Mouse (Mus musculus): ENCODE measurements around the gene Mpzl3. TPM values are rescaled to one million over a fixed set of nuclear protein-coding genes. Genes with fewer than 3 reads are reported as not detected.

The Mpzl3 gene
- polyA plus RNA-seq, 1 experiment: 3.1 TPM

DNA sequence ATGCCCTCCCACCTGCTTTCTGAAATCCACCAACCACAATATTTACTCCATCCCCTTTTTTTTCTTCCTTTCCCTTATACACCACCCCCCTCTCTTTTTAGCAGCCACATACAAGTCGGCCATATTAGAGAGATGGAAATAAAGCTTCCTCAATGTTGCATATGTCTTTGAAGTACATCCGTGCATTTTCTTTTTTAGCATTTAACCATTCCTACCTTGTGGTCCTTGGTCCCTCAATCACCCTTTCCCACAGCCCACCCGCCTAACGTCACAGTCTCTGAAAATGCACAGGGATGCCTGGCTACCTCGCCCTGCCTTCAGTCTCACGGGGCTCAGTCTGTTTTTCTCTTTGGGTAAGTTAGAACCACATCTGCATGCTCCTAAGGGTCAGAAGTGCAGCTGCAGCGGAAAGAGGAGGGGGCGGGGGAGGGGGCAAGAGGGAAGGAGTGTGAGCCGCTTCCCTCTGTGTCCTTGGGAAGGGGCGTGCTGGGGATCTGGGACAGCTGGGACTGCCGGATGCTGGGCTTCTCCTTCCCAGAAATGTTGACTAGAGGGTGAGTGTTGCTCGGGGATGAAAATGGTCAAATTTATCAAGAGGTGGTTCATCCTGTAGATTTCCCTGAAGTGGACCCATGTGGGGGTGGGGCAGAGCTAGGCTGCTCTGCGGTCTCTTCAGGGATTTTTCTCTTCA lies 62.9 kb downstream of the Mpzl3 start, which contains the start of gene Scn2b:
Gene Scn2b, plus strand, starts transcription at position 42 of the 691 bp plus-strand sequence.
- Histone ChIP-seq H3K27ac (ENCODE audit: insufficient read depth, low read length) (peak within 1 kb of the TSS; percentile 89), H3K4me1 (ENCODE audit: control insufficient read depth, insufficient read depth, low read length) (peaks cover 12% of the 10 kb centered on the region), H3K4me3 (ENCODE audit: insufficient read depth, low read length) (peak within 1 kb of the TSS; percentile 99)
- TF ChIP-seq CTCF (IDR thresholded peaks at IDR 0.05; ENCODE audit: extremely low read depth, insufficient read depth, low read length) (no peak), POLR2A (IDR thresholded peaks at IDR 0.05; ENCODE audit: extremely low read depth, insufficient read depth, low read length) (no peak)

DNA sequence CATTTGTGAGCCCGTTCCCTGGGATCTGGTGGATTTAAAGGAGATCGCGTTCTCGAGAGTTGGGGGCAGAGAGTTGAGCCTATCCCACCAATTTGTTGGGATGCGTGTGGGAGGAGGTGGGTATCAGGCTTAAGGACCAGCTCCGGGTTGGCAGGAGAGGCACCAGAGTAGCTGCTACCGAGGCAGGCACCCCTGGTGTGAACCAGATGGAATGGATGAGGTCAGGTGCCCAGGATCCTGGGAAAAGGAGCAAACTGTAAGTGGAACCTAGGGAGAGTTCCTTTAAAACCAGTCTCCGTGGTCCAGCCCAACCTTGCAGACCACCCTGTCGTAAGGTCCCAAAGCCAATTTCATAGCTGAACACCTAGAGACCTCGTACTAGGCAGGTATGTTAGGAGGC lies 63.6 kb downstream of the Mpzl3 start:
- H3K27ac ChIP-seq (ENCODE audit: insufficient read depth, low read length): peak overlapping the region; percentile 7; the same call in 1 of the 2 replicates
- peak; percentile 27; the same call in 1 of the 2 replicates for TF ChIP-seq POLR2A (IDR thresholded peaks at IDR 0.05; ENCODE audit: extremely low read depth, insufficient read depth, low read length)
- no peak for TF ChIP-seq CTCF (IDR thresholded peaks at IDR 0.05; ENCODE audit: extremely low read depth, insufficient read depth, low read length)
- peaks cover 14% of the 10 kb centered on the region for H3K4me1 ChIP-seq (ENCODE audit: control insufficient read depth, insufficient read depth, low read length)
- H3K4me3 ChIP-seq (ENCODE audit: insufficient read depth, low read length): peak overlapping the region; percentile 99

DNA sequence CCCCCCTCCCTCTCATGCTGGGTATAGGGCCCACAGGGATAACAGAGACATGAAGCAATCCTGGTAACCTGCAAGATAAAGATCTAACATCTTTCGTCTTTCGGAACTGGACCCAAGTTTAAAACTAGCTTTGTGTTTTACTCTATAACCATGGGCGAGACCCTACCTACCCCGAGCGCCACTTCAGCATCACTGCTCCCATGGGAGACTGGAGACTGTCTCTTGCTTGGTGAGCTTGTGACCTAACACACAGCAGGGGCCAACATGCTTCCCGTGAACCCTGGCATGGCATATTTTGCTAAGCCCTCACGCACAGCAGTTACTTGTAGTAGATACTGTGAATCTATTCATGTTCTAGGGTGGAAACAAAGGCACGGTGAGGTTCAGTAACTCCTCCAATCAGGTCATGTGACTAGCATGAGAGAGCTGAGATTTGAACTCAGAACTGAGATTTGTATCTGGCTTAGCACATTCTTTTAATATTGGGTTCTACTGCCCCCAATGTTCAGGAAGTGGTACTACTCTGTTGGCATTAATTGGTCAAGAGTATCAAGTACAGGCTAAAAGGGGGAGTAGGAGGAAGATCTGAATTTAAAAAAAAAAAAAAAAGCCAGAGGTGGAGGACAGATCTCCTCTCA lies 64.4 kb downstream of the Mpzl3 start:
- Histone ChIP-seq H3K27ac (ENCODE audit: insufficient read depth, low read length) (no peak overlapping the region), H3K4me3 (ENCODE audit: insufficient read depth, low read length) (peak overlapping the region; percentile 99; the same call in 1 of the 2 replicates), H3K4me1 (ENCODE audit: control insufficient read depth, insufficient read depth, low read length) (peaks cover 14% of the 10 kb centered on the region)
- TF ChIP-seq CTCF (IDR thresholded peaks at IDR 0.05; ENCODE audit: extremely low read depth, insufficient read depth, low read length): no peak
- TF ChIP-seq POLR2A (IDR thresholded peaks at IDR 0.05; ENCODE audit: extremely low read depth, insufficient read depth, low read length): no peak

DNA sequence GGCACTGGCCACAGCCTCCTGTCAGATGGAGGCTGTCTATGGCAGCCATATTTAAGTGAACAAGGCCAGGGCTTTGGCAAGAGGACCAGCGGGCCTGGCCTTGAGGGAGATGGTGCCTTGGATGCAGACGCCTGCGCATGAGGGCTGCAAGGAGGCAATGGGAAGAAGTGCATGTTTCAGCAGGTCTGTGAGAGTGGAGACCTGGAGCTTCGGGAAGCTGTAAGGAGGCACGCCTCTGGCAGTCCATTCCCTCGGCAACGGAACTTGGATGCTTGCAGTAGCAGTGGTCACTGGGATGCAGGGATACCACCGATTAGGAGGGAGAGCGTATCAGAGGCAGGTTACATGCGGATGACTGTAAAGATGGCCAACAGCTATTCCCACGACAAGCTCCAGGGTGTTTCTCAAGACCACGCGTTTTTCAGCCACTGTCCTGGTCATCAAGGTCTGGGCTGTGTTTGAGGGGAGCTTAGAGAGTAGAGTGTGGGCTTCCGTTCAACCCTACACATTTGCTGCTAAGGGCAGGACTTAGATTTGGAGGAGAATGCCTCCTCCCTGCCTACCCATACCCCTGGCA lies 65.1 kb downstream of the Mpzl3 start:
- H3K27ac ChIP-seq (ENCODE audit: insufficient read depth, low read length): 0 out of 2 replicates have a peak overlapping the region, but pooled peaks have one; percentile 15
- H3K4me1 ChIP-seq (ENCODE audit: control insufficient read depth, insufficient read depth, low read length): peaks cover 14% of the 10 kb centered on the region
- TF ChIP-seq CTCF (IDR thresholded peaks at IDR 0.05; ENCODE audit: extremely low read depth, insufficient read depth, low read length) (no peak), POLR2A (IDR thresholded peaks at IDR 0.05; ENCODE audit: extremely low read depth, insufficient read depth, low read length) (no peak)
- H3K4me3 ChIP-seq (ENCODE audit: insufficient read depth, low read length): peak overlapping the region; percentile 23

DNA sequence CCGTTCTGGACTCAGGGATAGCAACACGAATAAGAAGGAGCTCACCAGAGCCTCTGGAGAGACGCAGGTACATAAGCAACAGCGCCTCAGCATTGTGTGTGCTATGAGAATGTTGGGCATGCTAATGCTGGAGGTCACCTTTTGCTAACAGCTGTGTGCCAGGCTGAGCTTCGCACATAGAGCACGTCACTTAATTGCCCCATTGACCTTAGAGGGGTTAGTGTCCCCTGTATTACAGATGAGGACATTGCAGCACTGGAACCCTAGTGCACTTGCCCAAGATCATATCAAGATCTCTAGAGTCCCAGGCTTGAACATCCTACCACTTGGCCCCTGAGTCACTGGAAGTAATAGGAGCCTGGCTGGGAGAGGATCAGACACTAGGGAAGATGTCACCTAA lies 65.6 kb downstream of the Mpzl3 start:
- Histone ChIP-seq H3K27ac (ENCODE audit: insufficient read depth, low read length) (peak overlapping the region; percentile 15), H3K4me1 (ENCODE audit: control insufficient read depth, insufficient read depth, low read length) (peaks cover 14% of the 10 kb centered on the region), H3K4me3 (ENCODE audit: insufficient read depth, low read length) (peak overlapping the region; percentile 23; the same call in 1 of the 2 replicates)
- TF ChIP-seq CTCF (IDR thresholded peaks at IDR 0.05; ENCODE audit: extremely low read depth, insufficient read depth, low read length) (no peak), POLR2A (IDR thresholded peaks at IDR 0.05; ENCODE audit: extremely low read depth, insufficient read depth, low read length) (no peak)

DNA sequence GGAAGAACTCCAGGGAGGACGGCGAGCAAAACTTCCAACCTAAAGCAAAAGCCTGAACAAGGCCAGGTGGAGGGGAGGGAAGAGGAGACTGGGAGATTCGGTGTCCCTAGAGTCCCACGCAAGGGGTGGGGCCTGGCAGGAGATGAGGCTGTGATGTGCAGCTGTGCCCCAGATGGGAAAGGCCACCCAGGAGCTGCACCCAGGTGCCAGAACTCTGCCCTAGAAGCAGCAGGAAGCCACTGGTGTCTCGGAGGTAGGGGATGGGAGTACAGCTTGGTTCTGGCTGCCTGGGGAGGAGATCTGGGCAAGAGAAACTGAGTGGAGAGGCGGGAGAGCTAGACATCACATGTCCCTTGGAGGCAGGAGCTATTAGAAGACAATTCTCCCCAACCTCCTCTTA lies 66.0 kb downstream of the Mpzl3 start:
- peak; percentile 58 for TF ChIP-seq POLR2A (IDR thresholded peaks at IDR 0.05; ENCODE audit: extremely low read depth, insufficient read depth, low read length)
- TF ChIP-seq CTCF (IDR thresholded peaks at IDR 0.05; ENCODE audit: extremely low read depth, insufficient read depth, low read length): no peak
- peaks cover 14% of the 10 kb centered on the region for H3K4me1 ChIP-seq (ENCODE audit: control insufficient read depth, insufficient read depth, low read length)
- peak overlapping the region; percentile 23; the same call in 1 of the 2 replicates for H3K4me3 ChIP-seq (ENCODE audit: insufficient read depth, low read length)
- H3K27ac ChIP-seq (ENCODE audit: insufficient read depth, low read length): peak overlapping the region; percentile 15; the same call in 1 of the 2 replicates

DNA sequence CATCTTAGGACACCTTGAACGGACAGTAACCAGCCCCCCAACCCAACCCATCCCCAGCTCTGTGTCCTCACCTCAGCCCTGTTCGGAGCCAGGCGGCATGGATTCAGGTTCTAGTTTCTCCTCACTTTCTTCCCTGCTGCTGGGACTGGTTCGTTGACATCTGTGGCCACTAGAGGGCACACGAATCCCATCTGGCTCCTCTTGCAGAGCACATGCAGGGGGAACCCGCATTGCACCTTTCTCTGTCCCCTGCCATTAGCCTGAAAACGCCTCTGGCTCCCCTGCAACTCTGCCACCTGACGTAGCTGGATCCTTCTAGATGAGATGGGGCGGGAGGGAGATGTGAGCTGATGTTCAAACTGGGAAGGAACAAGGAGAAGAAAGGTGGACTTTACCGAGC lies 66.8 kb downstream of the Mpzl3 start:
- Histone ChIP-seq H3K4me3 (ENCODE audit: insufficient read depth, low read length) (peak overlapping the region; percentile 22), H3K27ac (ENCODE audit: insufficient read depth, low read length) (no peak overlapping the region), H3K4me1 (ENCODE audit: control insufficient read depth, insufficient read depth, low read length) (peaks cover 14% of the 10 kb centered on the region)
- TF ChIP-seq POLR2A (IDR thresholded peaks at IDR 0.05; ENCODE audit: extremely low read depth, insufficient read depth, low read length): peak; percentile 3; the same call in 1 of the 2 replicates
- peak; percentile 92 for TF ChIP-seq CTCF (IDR thresholded peaks at IDR 0.05; ENCODE audit: extremely low read depth, insufficient read depth, low read length)

DNA sequence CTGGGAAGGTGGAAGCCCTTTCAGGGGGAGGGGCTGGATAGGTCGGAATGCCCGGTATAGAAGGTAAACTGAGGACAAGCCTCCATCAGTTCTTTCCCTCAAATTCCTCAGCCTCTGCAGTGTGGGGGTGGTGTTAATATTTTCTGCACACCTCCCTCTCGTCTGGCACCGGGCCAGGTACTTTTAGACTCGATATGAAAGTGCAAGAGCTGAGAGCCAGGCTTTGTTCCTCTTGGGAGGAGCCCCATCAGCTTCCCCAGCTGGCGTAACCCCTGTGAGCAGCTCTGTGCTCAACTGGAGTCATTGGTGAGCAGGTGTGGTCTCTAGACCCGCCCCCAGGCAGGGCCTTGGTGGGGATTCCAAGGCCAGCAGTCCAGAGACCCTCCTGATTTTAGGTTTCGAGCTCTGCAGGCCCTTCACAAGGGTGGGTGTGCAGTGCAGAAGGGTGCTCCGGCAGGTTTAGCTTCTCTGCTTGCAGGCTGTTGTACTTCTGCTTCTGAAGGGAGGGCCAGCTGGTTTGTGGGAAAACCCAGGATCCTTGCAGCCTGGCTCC lies 67.3 kb downstream of the Mpzl3 start:
- Histone ChIP-seq H3K4me1 (ENCODE audit: control insufficient read depth, insufficient read depth, low read length) (peaks cover 14% of the 10 kb centered on the region), H3K4me3 (ENCODE audit: insufficient read depth, low read length) (peak overlapping the region; percentile 22), H3K27ac (ENCODE audit: insufficient read depth, low read length) (no peak overlapping the region)
- TF ChIP-seq CTCF (IDR thresholded peaks at IDR 0.05; ENCODE audit: extremely low read depth, insufficient read depth, low read length) (no peak), POLR2A (IDR thresholded peaks at IDR 0.05; ENCODE audit: extremely low read depth, insufficient read depth, low read length) (no peak)

DNA sequence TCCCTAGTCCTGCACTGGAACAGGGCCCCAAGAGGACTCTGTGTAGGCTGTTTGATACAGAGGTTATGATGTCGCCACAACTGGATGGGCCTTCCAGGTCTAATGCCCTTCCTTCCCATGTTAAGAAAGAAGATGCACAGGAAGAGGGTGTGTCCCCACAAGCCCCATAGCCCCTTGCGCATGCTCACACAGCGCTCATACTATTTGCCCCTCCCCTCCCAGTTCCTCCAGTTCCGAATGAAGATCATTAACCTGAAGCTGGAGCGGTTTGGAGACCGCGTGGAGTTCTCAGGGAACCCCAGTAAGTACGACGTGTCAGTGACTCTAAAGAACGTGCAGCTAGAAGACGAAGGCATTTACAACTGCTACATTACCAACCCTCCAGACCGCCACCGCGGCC lies 70.2 kb downstream of the Mpzl3 start:
- TF ChIP-seq POLR2A (IDR thresholded peaks at IDR 0.05; ENCODE audit: extremely low read depth, insufficient read depth, low read length) (no peak), CTCF (IDR thresholded peaks at IDR 0.05; ENCODE audit: extremely low read depth, insufficient read depth, low read length) (no peak)
- H3K4me1 ChIP-seq (ENCODE audit: control insufficient read depth, insufficient read depth, low read length): peaks cover 8% of the 10 kb centered on the region
- no peak overlapping the region for H3K27ac ChIP-seq (ENCODE audit: insufficient read depth, low read length)
- no peak overlapping the region for H3K4me3 ChIP-seq (ENCODE audit: insufficient read depth, low read length)

Measured in cortical plate, adult 2 months (tissue).